Mouse (Mus musculus) small intestine, adult 2 months (tissue): ENCODE data around the gene Rdm1.

Source experiments
- CTCF ChIP-seq: fragments of 200-500 bp; IDR thresholded peaks from 2 replicates; pipeline ENCODE4 v1.5.1; 2012; ENCODE audit warnings: low read depth, mild to moderate bottlenecking, control low read depth, inconsistent platforms, low read length, moderate library complexity, mixed read lengths; ENCODE audit not compliant: insufficient replicate concordance, insufficient read length; ENCODE audit errors: extremely low read depth
- POLR2A ChIP-seq: fragments of 200-500 bp; IDR thresholded peaks from 2 replicates; pipeline ENCODE4 v1.6.1; 2012; ENCODE audit warnings: low read depth, mild to moderate bottlenecking, control low read depth, inconsistent platforms, low read length, moderate library complexity

- TF ChIP-seq POLR2A (peak; percentile 72), CTCF (no peak)
Measured at GRCm38 (mm10) chr11:101582054-101583035, 44.6 kb upstream of the Rdm1 start, which contains the start of gene Tmem106a.
